Mouse (Mus musculus): ENCODE measurements around the gene Actb.

Gene Actb

GRCm38 (mm10) chr5:142907048-142907802, 671 bp upstream of the Actb start:
- Histone ChIP-seq H3K9me3 (ENCODE audit: low read length) (no peaks in the 10 kb centered on the region), H3K27me3 (ENCODE audit: insufficient read depth, low read length) (no peaks in the 10 kb centered on the region), H3K4me3 (replicated peaks; ENCODE audit: low read length) (peak overlapping the region; percentile 99), H3K4me1 (replicated peaks; ENCODE audit: low read depth, low read length) (peaks cover 81% of the 10 kb centered on the region), H3K36me3 (ENCODE audit: insufficient read depth, low read length) (peaks cover 32% of the 10 kb centered on the region)
- TF ChIP-seq POU5F1 (IDR thresholded peaks at IDR 0.05; ENCODE audit: borderline replicate concordance, low read length) (no peak), NANOG (IDR thresholded peaks at IDR 0.05; ENCODE audit: borderline replicate concordance, low read length) (no peak), CTCF (conservative IDR thresholded peaks at IDR 0.05; ENCODE audit: low read length) (no peak)

GRCm38 (mm10) chr5:142905725-142906531, 626 bp downstream of the Actb start:
- TF ChIP-seq NANOG (IDR thresholded peaks at IDR 0.05; ENCODE audit: borderline replicate concordance, low read length) (no peak), POU5F1 (IDR thresholded peaks at IDR 0.05; ENCODE audit: borderline replicate concordance, low read length) (no peak), CTCF (conservative IDR thresholded peaks at IDR 0.05; ENCODE audit: low read length) (no peak)
- H3K4me3 ChIP-seq (replicated peaks; ENCODE audit: low read length) = peak overlapping the region; percentile 99
- peaks cover 45% of the 10 kb centered on the region for H3K36me3 ChIP-seq (ENCODE audit: insufficient read depth, low read length)
- peaks cover 78% of the 10 kb centered on the region for H3K4me1 ChIP-seq (replicated peaks; ENCODE audit: low read depth, low read length)
- no peaks in the 10 kb centered on the region for H3K27me3 ChIP-seq (ENCODE audit: insufficient read depth, low read length)
- H3K9me3 ChIP-seq (ENCODE audit: low read length) = no peaks in the 10 kb centered on the region

- Histone ChIP-seq H3K36me3 (ENCODE audit: insufficient read depth, low read length) (peaks cover 52% of the 10 kb centered on the region), H3K9me3 (ENCODE audit: low read length) (no peaks in the 10 kb centered on the region), H3K4me1 (replicated peaks; ENCODE audit: low read depth, low read length) (peaks cover 76% of the 10 kb centered on the region), H3K4me3 (replicated peaks; ENCODE audit: low read length) (peak overlapping the region; percentile 99), H3K27me3 (ENCODE audit: insufficient read depth, low read length) (no peaks in the 10 kb centered on the region)
- TF ChIP-seq POU5F1 (IDR thresholded peaks at IDR 0.05; ENCODE audit: borderline replicate concordance, low read length) (no peak), NANOG (IDR thresholded peaks at IDR 0.05; ENCODE audit: borderline replicate concordance, low read length) (no peak), CTCF (conservative IDR thresholded peaks at IDR 0.05; ENCODE audit: low read length) (no peak)
These were observed 1.4 kb downstream of the Actb start for GRCm38 (mm10) chr5:142905038-142905695.

- no peaks in the 10 kb centered on the region for H3K9me3 ChIP-seq (ENCODE audit: low read length)
- no peak for TF ChIP-seq POU5F1 (IDR thresholded peaks at IDR 0.05; ENCODE audit: borderline replicate concordance, low read length)
- TF ChIP-seq CTCF (conservative IDR thresholded peaks at IDR 0.05; ENCODE audit: low read length) = no peak
- TF ChIP-seq NANOG (IDR thresholded peaks at IDR 0.05; ENCODE audit: borderline replicate concordance, low read length) = no peak
These were observed 2.1 kb downstream of the Actb start for GRCm38 (mm10) chr5:142904208-142905037.

GRCm38 (mm10) chr5:142903470-142904207, 2.9 kb downstream of the Actb start:
- TF ChIP-seq NANOG (IDR thresholded peaks at IDR 0.05; ENCODE audit: borderline replicate concordance, low read length) = no peak
- no peak for TF ChIP-seq CTCF (conservative IDR thresholded peaks at IDR 0.05; ENCODE audit: low read length)
- TF ChIP-seq POU5F1 (IDR thresholded peaks at IDR 0.05; ENCODE audit: borderline replicate concordance, low read length) = no peak
- H3K9me3 ChIP-seq (ENCODE audit: low read length) = no peaks in the 10 kb centered on the region
- peaks cover 65% of the 10 kb centered on the region for H3K4me1 ChIP-seq (replicated peaks; ENCODE audit: low read depth, low read length)
- H3K36me3 ChIP-seq (ENCODE audit: insufficient read depth, low read length) = peaks cover 67% of the 10 kb centered on the region
- H3K4me3 ChIP-seq (replicated peaks; ENCODE audit: low read length) = peak overlapping the region; percentile 99
- no peaks in the 10 kb centered on the region for H3K27me3 ChIP-seq (ENCODE audit: insufficient read depth, low read length)

More at GRCm38 (mm10) chr5:142904208-142905037, 2.1 kb downstream of the Actb start:
- peaks cover 60% of the 10 kb centered on the region for H3K36me3 ChIP-seq (ENCODE audit: insufficient read depth, low read length)
- H3K4me1 ChIP-seq (replicated peaks; ENCODE audit: low read depth, low read length) = peaks cover 69% of the 10 kb centered on the region
- no peaks in the 10 kb centered on the region for H3K27me3 ChIP-seq (ENCODE audit: insufficient read depth, low read length)
- peak overlapping the region; percentile 99 for H3K4me3 ChIP-seq (replicated peaks; ENCODE audit: low read length)

GRCm38 (mm10) chr5:142902506-142903314, 3.8 kb downstream of the Actb start:
- Histone ChIP-seq H3K9me3 (ENCODE audit: low read length) (no peaks in the 10 kb centered on the region), H3K27me3 (ENCODE audit: insufficient read depth, low read length) (no peaks in the 10 kb centered on the region), H3K4me1 (replicated peaks; ENCODE audit: low read depth, low read length) (peaks cover 58% of the 10 kb centered on the region), H3K36me3 (ENCODE audit: insufficient read depth, low read length) (peaks cover 76% of the 10 kb centered on the region), H3K4me3 (replicated peaks; ENCODE audit: low read length) (peak overlapping the region; percentile 29; the same call in 1 of the 2 replicates)
- TF ChIP-seq POU5F1 (IDR thresholded peaks at IDR 0.05; ENCODE audit: borderline replicate concordance, low read length) (peak; percentile 35; the same call in 1 of the 2 replicates), NANOG (IDR thresholded peaks at IDR 0.05; ENCODE audit: borderline replicate concordance, low read length) (no peak), CTCF (conservative IDR thresholded peaks at IDR 0.05; ENCODE audit: low read length) (no peak)

Measured in E14TG2a.4 (cell line).